Mouse (Mus musculus): ENCODE measurements around the gene Hoxa4. TPM values are rescaled to one million over a fixed set of nuclear protein-coding genes. Genes with fewer than 3 reads are reported as not detected.

The Hoxa4 gene
- polyA plus RNA-seq, 1 experiment from 2014 or later: 0.13 TPM

- H3K27ac ChIP-seq (ENCODE audit: low read length): no peak overlapping the region
- H3K4me3 ChIP-seq (ENCODE audit: low read depth, low read length): no peak overlapping the region
- ATAC-seq (ENCODE audit: low read depth): no peak
- no peaks in the 10 kb centered on the region for H3K36me3 ChIP-seq (ENCODE audit: control insufficient read depth, insufficient read depth)
- peaks cover 95% of the 10 kb centered on the region for H3K27me3 ChIP-seq (ENCODE audit: control insufficient read depth, insufficient read depth, low read depth, low read length)
- no peaks in the 10 kb centered on the region for H3K9me3 ChIP-seq (replicated peaks; ENCODE audit: control insufficient read depth, low read length)
- 24% methylated on average over 4 of the region's 4 CpGs for WGBS (ENCODE audit: insufficient replicate concordance)
- H3K4me2 ChIP-seq (ENCODE audit: low read depth, low read length): no peak overlapping the region
- no peaks in the 10 kb centered on the region for H3K4me1 ChIP-seq (ENCODE audit: control insufficient read depth, low read depth, low read length)
- no peak overlapping the region for H3K9ac ChIP-seq (ENCODE audit: low read depth, low read length)
Observed at GRCm38 (mm10) chr6:52166431-52167077, 25.0 kb downstream of the Hoxa4 start.

- Histone ChIP-seq H3K9ac (ENCODE audit: low read depth, low read length) (no peak overlapping the region), H3K27me3 (ENCODE audit: control insufficient read depth, insufficient read depth, low read depth, low read length) (peaks cover 93% of the 10 kb centered on the region)
- ATAC-seq (ENCODE audit: low read depth): no peak
Observed at GRCm38 (mm10) chr6:52165441-52166370, 25.8 kb downstream of the Hoxa4 start.

GRCm38 (mm10) chr6:52164626-52165440, 26.7 kb downstream of the Hoxa4 start, which contains the start of gene Hoxa2:
TSS of gene Hoxa2 (minus strand) at chr6:52164831.
- H3K9ac ChIP-seq (ENCODE audit: low read depth, low read length): no peak within 1 kb of the TSS
- no peak for ATAC-seq (ENCODE audit: low read depth)
- H3K4me3 ChIP-seq (ENCODE audit: low read depth, low read length): peak within 1 kb of the TSS; percentile 30
- 0 out of 2 replicates have a peak within 1 kb of the TSS, but pooled peaks have one; percentile 0 for H3K4me2 ChIP-seq (ENCODE audit: low read depth, low read length)
- H3K4me1 ChIP-seq (ENCODE audit: control insufficient read depth, low read depth, low read length): no peaks in the 10 kb centered on the region
- H3K27ac ChIP-seq (ENCODE audit: low read length): no peak within 1 kb of the TSS
- no peaks in the 10 kb centered on the region for H3K9me3 ChIP-seq (replicated peaks; ENCODE audit: control insufficient read depth, low read length)
- H3K27me3 ChIP-seq (ENCODE audit: control insufficient read depth, insufficient read depth, low read depth, low read length): peaks cover 93% of the 10 kb centered on the region
- WGBS (ENCODE audit: insufficient replicate concordance): 2% methylated on average over 25 of the region's 25 CpGs
- H3K36me3 ChIP-seq (ENCODE audit: control insufficient read depth, insufficient read depth): no peaks in the 10 kb centered on the region

More at GRCm38 (mm10) chr6:52165441-52166370, 25.8 kb downstream of the Hoxa4 start:
- H3K9me3 ChIP-seq (replicated peaks; ENCODE audit: control insufficient read depth, low read length): no peaks in the 10 kb centered on the region
- H3K4me3 ChIP-seq (ENCODE audit: low read depth, low read length): 0 out of 2 replicates have a peak overlapping the region, but pooled peaks have one; percentile 12
- 3% methylated on average over 28 of the region's 28 CpGs for WGBS (ENCODE audit: insufficient replicate concordance)
- H3K27ac ChIP-seq (ENCODE audit: low read length): no peak overlapping the region
- no peaks in the 10 kb centered on the region for H3K36me3 ChIP-seq (ENCODE audit: control insufficient read depth, insufficient read depth)
- no peak overlapping the region for H3K4me2 ChIP-seq (ENCODE audit: low read depth, low read length)
- no peaks in the 10 kb centered on the region for H3K4me1 ChIP-seq (ENCODE audit: control insufficient read depth, low read depth, low read length)

GRCm38 (mm10) chr6:52164051-52164625, 27.4 kb downstream of the Hoxa4 start:
- no peak for ATAC-seq (ENCODE audit: low read depth)
- Histone ChIP-seq H3K4me2 (ENCODE audit: low read depth, low read length) (0 out of 2 replicates have a peak overlapping the region, but pooled peaks have one; percentile 0), H3K4me1 (ENCODE audit: control insufficient read depth, low read depth, low read length) (no peaks in the 10 kb centered on the region), H3K4me3 (ENCODE audit: low read depth, low read length) (peak overlapping the region; percentile 30), H3K27ac (ENCODE audit: low read length) (no peak overlapping the region), H3K36me3 (ENCODE audit: control insufficient read depth, insufficient read depth) (no peaks in the 10 kb centered on the region), H3K27me3 (ENCODE audit: control insufficient read depth, insufficient read depth, low read depth, low read length) (peaks cover 94% of the 10 kb centered on the region), H3K9me3 (replicated peaks; ENCODE audit: control insufficient read depth, low read length) (no peaks in the 10 kb centered on the region), H3K9ac (ENCODE audit: low read depth, low read length) (no peak overlapping the region)
- 1% methylated on average over 39 of the region's 39 CpGs for WGBS (ENCODE audit: insufficient replicate concordance)

GRCm38 (mm10) chr6:52163366-52164031, 28.1 kb downstream of the Hoxa4 start:
- Histone ChIP-seq H3K27ac (ENCODE audit: low read length) (no peak overlapping the region), H3K4me2 (ENCODE audit: low read depth, low read length) (no peak overlapping the region), H3K4me1 (ENCODE audit: control insufficient read depth, low read depth, low read length) (no peaks in the 10 kb centered on the region), H3K9ac (ENCODE audit: low read depth, low read length) (no peak overlapping the region), H3K27me3 (ENCODE audit: control insufficient read depth, insufficient read depth, low read depth, low read length) (peaks cover 96% of the 10 kb centered on the region), H3K9me3 (replicated peaks; ENCODE audit: control insufficient read depth, low read length) (no peaks in the 10 kb centered on the region), H3K4me3 (ENCODE audit: low read depth, low read length) (peak overlapping the region; percentile 30; the same call in 1 of the 2 replicates), H3K36me3 (ENCODE audit: control insufficient read depth, insufficient read depth) (no peaks in the 10 kb centered on the region)
- 9% methylated on average over 17 of the region's 17 CpGs for WGBS (ENCODE audit: insufficient replicate concordance)
- no peak for ATAC-seq (ENCODE audit: low read depth)

GRCm38 (mm10) chr6:52162611-52163365, 28.8 kb downstream of the Hoxa4 start:
- no peak for ATAC-seq (ENCODE audit: low read depth)
- Histone ChIP-seq H3K27me3 (ENCODE audit: control insufficient read depth, insufficient read depth, low read depth, low read length) (peaks cover 96% of the 10 kb centered on the region), H3K4me1 (ENCODE audit: control insufficient read depth, low read depth, low read length) (no peaks in the 10 kb centered on the region), H3K9me3 (replicated peaks; ENCODE audit: control insufficient read depth, low read length) (no peaks in the 10 kb centered on the region), H3K36me3 (ENCODE audit: control insufficient read depth, insufficient read depth) (no peaks in the 10 kb centered on the region), H3K4me3 (ENCODE audit: low read depth, low read length) (no peak overlapping the region), H3K4me2 (ENCODE audit: low read depth, low read length) (no peak overlapping the region), H3K9ac (ENCODE audit: low read depth, low read length) (no peak overlapping the region), H3K27ac (ENCODE audit: low read length) (no peak overlapping the region)
- 14% methylated on average over 14 of the region's 14 CpGs for WGBS (ENCODE audit: insufficient replicate concordance)

- Histone ChIP-seq H3K4me3 (ENCODE audit: low read depth, low read length) (no peak overlapping the region), H3K4me1 (ENCODE audit: control insufficient read depth, low read depth, low read length) (no peaks in the 10 kb centered on the region), H3K4me2 (ENCODE audit: low read depth, low read length) (no peak overlapping the region), H3K27me3 (ENCODE audit: control insufficient read depth, insufficient read depth, low read depth, low read length) (peaks cover 96% of the 10 kb centered on the region), H3K9me3 (replicated peaks; ENCODE audit: control insufficient read depth, low read length) (no peaks in the 10 kb centered on the region), H3K36me3 (ENCODE audit: control insufficient read depth, insufficient read depth) (no peaks in the 10 kb centered on the region), H3K27ac (ENCODE audit: low read length) (no peak overlapping the region), H3K9ac (ENCODE audit: low read depth, low read length) (no peak overlapping the region)
- 33% methylated on average over 1 of the region's 1 CpGs for WGBS (ENCODE audit: insufficient replicate concordance)
- ATAC-seq (ENCODE audit: low read depth): no peak
Observed at GRCm38 (mm10) chr6:52162093-52162380, 29.5 kb downstream of the Hoxa4 start.

All from liver, embryonic 16.5 days (tissue).